Mouse (Mus musculus) bone marrow, adult 2 months (tissue): ENCODE results near the gene 2010300C02Rik. TPM values are rescaled to one million over a fixed set of nuclear protein-coding genes. Genes with fewer than 3 reads are reported as not detected.
"Not testable (repeated sequence)": the region's sequence is repeated elsewhere in the genome, so short reads cannot be mapped to it uniquely, and the experiment has no call there.

Experiments
- H3K27ac ChIP-seq: fragments of 200-500 bp; 2 replicates; pipeline ENCODE4 v1.5.1; 2012; ENCODE audit warnings: low read depth, mild to moderate bottlenecking, control low read depth, inconsistent platforms, low read length; ENCODE audit not compliant: control insufficient read depth, poor library complexity, insufficient read depth
- H3K4me1 ChIP-seq: fragments of 200-500 bp; 2 replicates; pipeline ENCODE4 v1.6.1; 2011; ENCODE audit warnings: low read length; ENCODE audit not compliant: control insufficient read depth, insufficient read depth
- H3K4me3 ChIP-seq: fragments of 200-500 bp; replicated peaks from 2 replicates; pipeline ENCODE3; 2011; ENCODE audit warnings: mild to moderate bottlenecking, low read depth, low read length, control low read depth; ENCODE audit not compliant: control insufficient read depth
- CTCF ChIP-seq: fragments of 200-500 bp; IDR thresholded peaks from 2 replicates; pipeline ENCODE4 v1.5.1; 2011; ENCODE audit warnings: low read length, control low read depth; ENCODE audit not compliant: control insufficient read depth, insufficient read depth
- POLR2A ChIP-seq: fragments of 200-500 bp; IDR thresholded peaks from 2 replicates; pipeline ENCODE4 v1.6.1; 2011; ENCODE audit warnings: low read depth, mild to moderate bottlenecking, control low read depth, low read length, borderline replicate concordance; ENCODE audit not compliant: control insufficient read depth
- WGBS: fragments of 180-500 bp; shearing (Covaris S2); methylation state at CpG from one replicate; pipeline ENCODE4 v1.1.7; 2018; 5-methylcytosine and 5-hydroxymethylcytosine counted together
- polyA plus RNA-seq: library from polyadenylated mRNA; stranded (reverse); fragments of >200 nt; gene quantifications from 2 replicates; pipeline ENCODE4 v1.2.4, GENCODE M21; 2011; ENCODE audit warnings: low replicate concordance; ENCODE audit not compliant: missing spikeins, insufficient read depth, insufficient read length

The 2010300C02Rik gene
- polyA plus RNA-seq, 1 experiment, result not detected

- Histone ChIP-seq H3K4me3 (no peak overlapping the region), H3K27ac (no peak overlapping the region), H3K4me1 (peaks cover 3% of the 10 kb centered on the region; the same call in 1 of the 2 replicates)
- WGBS, result 23% methylated on average over 1 of the region's 1 CpGs
- no peak for TF ChIP-seq POLR2A
- TF ChIP-seq CTCF, result no peak
These were observed 100.3 kb downstream of the 2010300C02Rik start for GRCm38 (mm10) chr1:37619542-37619941.

GRCm38 (mm10) chr1:37617047-37617446 lies 102.8 kb downstream of the 2010300C02Rik start:
- no peak overlapping the region for H3K27ac ChIP-seq
- H3K4me1 ChIP-seq, result peaks cover 3% of the 10 kb centered on the region; the same call in 1 of the 2 replicates
- 78% methylated on average over 5 of the region's 5 CpGs for WGBS
- no peak for TF ChIP-seq POLR2A
- TF ChIP-seq CTCF, result no peak
- H3K4me3 ChIP-seq, result no peak overlapping the region

- TF ChIP-seq POLR2A (no peak), CTCF (no peak)
- Histone ChIP-seq H3K27ac (no peak overlapping the region), H3K4me3 (no peak overlapping the region), H3K4me1 (peaks cover 3% of the 10 kb centered on the region; the same call in 1 of the 2 replicates)
- 77% methylated on average over 4 of the region's 4 CpGs for WGBS
These were observed 103.3 kb downstream of the 2010300C02Rik start for GRCm38 (mm10) chr1:37616569-37616968.

- TF ChIP-seq POLR2A, result no peak
- no peak for TF ChIP-seq CTCF
- no peak overlapping the region for H3K4me3 ChIP-seq
- no peak overlapping the region for H3K27ac ChIP-seq
- 66% methylated on average over 12 of the region's 12 CpGs for WGBS
- peaks cover 3% of the 10 kb centered on the region; the same call in 1 of the 2 replicates for H3K4me1 ChIP-seq
These were observed 104.4 kb downstream of the 2010300C02Rik start for GRCm38 (mm10) chr1:37615290-37616040.

- Histone ChIP-seq H3K27ac (no peak overlapping the region), H3K4me3 (no peak overlapping the region), H3K4me1 (peaks cover 3% of the 10 kb centered on the region; the same call in 1 of the 2 replicates)
- 11% methylated on average over 7 of the region's 7 CpGs for WGBS
- TF ChIP-seq CTCF, result no peak
- no peak for TF ChIP-seq POLR2A
These were observed 105.0 kb downstream of the 2010300C02Rik start for GRCm38 (mm10) chr1:37614836-37615235.

- no peak overlapping the region for H3K4me3 ChIP-seq
- no peak for TF ChIP-seq CTCF
- TF ChIP-seq POLR2A, result no peak
- no peak overlapping the region for H3K27ac ChIP-seq
- WGBS, result 48% methylated on average over 15 of the region's 15 CpGs
- peaks cover 3% of the 10 kb centered on the region; the same call in 1 of the 2 replicates for H3K4me1 ChIP-seq
These were observed 105.8 kb downstream of the 2010300C02Rik start for GRCm38 (mm10) chr1:37614130-37614529.

- 84% methylated on average over 6 of the region's 6 CpGs for WGBS
- TF ChIP-seq CTCF (no peak), POLR2A (no peak)
- Histone ChIP-seq H3K27ac (no peak overlapping the region), H3K4me1 (peaks cover under 1% of the 10 kb centered on the region; the same call in 1 of the 2 replicates), H3K4me3 (no peak overlapping the region)
These were observed 108.9 kb downstream of the 2010300C02Rik start for GRCm38 (mm10) chr1:37611032-37611431.

GRCm38 (mm10) chr1:37610242-37610641 lies 109.6 kb downstream of the 2010300C02Rik start:
- TF ChIP-seq POLR2A (no peak), CTCF (no peak)
- Histone ChIP-seq H3K27ac (no peak overlapping the region), H3K4me3 (no peak overlapping the region), H3K4me1 (no peaks in the 10 kb centered on the region)
- 62% methylated on average over 4 of the region's 4 CpGs for WGBS

- H3K27ac ChIP-seq, H3K4me3 ChIP-seq, H3K4me1 ChIP-seq: not testable (repeated sequence)
- WGBS, result 56% methylated on average over 4 of the region's 5 CpGs
These were observed 114.2 kb downstream of the 2010300C02Rik start for GRCm38 (mm10) chr1:37605694-37606093.
